Mouse (Mus musculus) forebrain, embryonic 12.5 days (tissue): ENCODE results near the gene Naalad2. TPM values are rescaled to one million over a fixed set of nuclear protein-coding genes. Genes with fewer than 3 reads are reported as not detected.
"Not testable (repeated sequence)": the region's sequence is repeated elsewhere in the genome, so short reads cannot be mapped to it uniquely, and the experiment has no call there.

Experiments used
- ATAC-seq: fragments of 200-750 bp; cut with Nextera tagmentation; 2 replicates; pipeline ENCODE4 v1.8.0; 2017; ENCODE audit warnings: moderate TSS enrichment; ENCODE audit not compliant: low FRiP score
- H3K27ac ChIP-seq: fragments of 300-500 bp; sonication (generic); 2 replicates; pipeline ENCODE4 v1.5.1; 2016; ENCODE audit warnings: mild to moderate bottlenecking
- H3K27me3 ChIP-seq: fragments of 300-500 bp; sonication (generic); 2 replicates; pipeline ENCODE4 v1.6.1; 2016; ENCODE audit warnings: mild to moderate bottlenecking
- H3K36me3 ChIP-seq: fragments of 300-500 bp; sonication (generic); replicated peaks from 2 replicates; pipeline ENCODE4 v1.6.1; 2016; ENCODE audit warnings: mild to moderate bottlenecking
- H3K4me1 ChIP-seq: fragments of 300-500 bp; sonication (generic); 2 replicates; pipeline ENCODE4 v1.6.1; 2016
- H3K4me2 ChIP-seq: fragments of 300-500 bp; sonication (generic); 2 replicates; pipeline ENCODE4 v1.6.1; 2016; ENCODE audit warnings: mild to moderate bottlenecking, moderate library complexity
- H3K4me3 ChIP-seq: fragments of 300-500 bp; sonication (generic); replicated peaks from 2 replicates; pipeline ENCODE4 v1.5.1; 2016; ENCODE audit warnings: mild to moderate bottlenecking
- H3K9ac ChIP-seq: fragments of 300-500 bp; sonication (generic); 2 replicates; pipeline ENCODE4 v1.6.1; 2016; ENCODE audit warnings: mild to moderate bottlenecking
- H3K9me3 ChIP-seq: fragments of 300-500 bp; sonication (generic); 2 replicates; pipeline ENCODE4 v1.6.1; 2016
- WGBS: fragments of 180-500 bp; shearing (Covaris S2); methylation state at CpG from one replicate; pipeline ENCODE4 v1.1.7; 2016; 5-methylcytosine and 5-hydroxymethylcytosine counted together
- polyA plus RNA-seq: library from polyadenylated mRNA; unstranded; fragments of >200 nt; fragmentation: Nextera tagmentation; extraction: Ambion mirVana; gene quantifications from 2 replicates; pipeline ENCODE4 v1.2.1, GENCODE M21; 2016

Gene Naalad2
- polyA plus RNA-seq, result 1.1 and 1.7 TPM in 2 replicates

GRCm38 (mm10) chr9:18402895-18403294 is at the start of gene Naalad2:
Gene Naalad2 (minus strand): TSS chr9:18402995.
- H3K36me3 ChIP-seq, H3K4me2 ChIP-seq, H3K27me3 ChIP-seq, ATAC-seq, H3K4me3 ChIP-seq, H3K27ac ChIP-seq, H3K4me1 ChIP-seq, H3K9me3 ChIP-seq, H3K9ac ChIP-seq: not testable (repeated sequence)
- WGBS, result 75% methylated on average over 2 of the region's 2 CpGs

- H3K27me3 ChIP-seq, result no peaks in the 10 kb centered on the region
- H3K9ac ChIP-seq, result no peak overlapping the region
- no peak overlapping the region for H3K4me2 ChIP-seq
- H3K9me3 ChIP-seq, result no peaks in the 10 kb centered on the region
- WGBS, result 79% methylated on average over 10 of the region's 10 CpGs
- no peak for ATAC-seq
- no peaks in the 10 kb centered on the region for H3K36me3 ChIP-seq
- H3K27ac ChIP-seq, result no peak overlapping the region
- H3K4me1 ChIP-seq, result no peaks in the 10 kb centered on the region
- no peak overlapping the region for H3K4me3 ChIP-seq
Measured at GRCm38 (mm10) chr9:18431687-18432086, 28.9 kb upstream of the Naalad2 start.

- Histone ChIP-seq H3K4me3 (no peak within 1 kb of the TSS), H3K27ac (no peak within 1 kb of the TSS), H3K36me3 (no peaks in the 10 kb centered on the region), H3K9ac (no peak within 1 kb of the TSS), H3K4me2 (no peak within 1 kb of the TSS), H3K27me3 (no peaks in the 10 kb centered on the region), H3K4me1 (no peaks in the 10 kb centered on the region), H3K9me3 (no peaks in the 10 kb centered on the region)
- ATAC-seq, result no peak
Measured at GRCm38 (mm10) chr9:18430354-18430753, 27.6 kb upstream of the Naalad2 start, which contains the start of gene Mbd3l2. Gene Mbd3l2 (plus strand): TSS chr9:18430654.

- not testable (repeated sequence) for H3K9me3 ChIP-seq, H3K9ac ChIP-seq, H3K4me1 ChIP-seq, H3K36me3 ChIP-seq, H3K4me3 ChIP-seq, H3K27ac ChIP-seq, H3K27me3 ChIP-seq, ATAC-seq, H3K4me2 ChIP-seq
- 90% methylated on average over 4 of the region's 4 CpGs for WGBS
Measured at GRCm38 (mm10) chr9:18412371-18412770, 9.6 kb upstream of the Naalad2 start.

GRCm38 (mm10) chr9:18404118-18404517 is 1.3 kb upstream of the Naalad2 start, which contains the start of gene Ubtfl1:
Gene Ubtfl1 (plus strand): TSS chr9:18404418.
- Histone ChIP-seq H3K9me3 (no peaks in the 10 kb centered on the region), H3K27me3 (no peaks in the 10 kb centered on the region), H3K4me2 (no peak within 1 kb of the TSS), H3K4me3 (no peak within 1 kb of the TSS), H3K4me1 (no peaks in the 10 kb centered on the region), H3K27ac (no peak within 1 kb of the TSS), H3K9ac (no peak within 1 kb of the TSS), H3K36me3 (no peaks in the 10 kb centered on the region)
- 67% methylated on average over 1 of the region's 1 CpGs for WGBS
- no peak for ATAC-seq

- Histone ChIP-seq H3K27ac (no peak overlapping the region), H3K4me3 (no peak overlapping the region), H3K9ac (no peak overlapping the region), H3K36me3 (no peaks in the 10 kb centered on the region), H3K4me1 (no peaks in the 10 kb centered on the region), H3K9me3 (no peaks in the 10 kb centered on the region), H3K27me3 (no peaks in the 10 kb centered on the region), H3K4me2 (no peak overlapping the region)
- 80% methylated on average over 1 of the region's 1 CpGs for WGBS
- no peak for ATAC-seq
Measured at GRCm38 (mm10) chr9:18399629-18400028, 3.2 kb downstream of the Naalad2 start.

GRCm38 (mm10) chr9:18385782-18386181 is 17.0 kb downstream of the Naalad2 start:
- ATAC-seq, result no peak
- H3K9me3 ChIP-seq, result no peaks in the 10 kb centered on the region
- H3K4me2 ChIP-seq, result no peak overlapping the region
- H3K4me3 ChIP-seq, result no peak overlapping the region
- H3K36me3 ChIP-seq, result no peaks in the 10 kb centered on the region
- no peaks in the 10 kb centered on the region for H3K4me1 ChIP-seq
- no peak overlapping the region for H3K27ac ChIP-seq
- H3K27me3 ChIP-seq, result no peaks in the 10 kb centered on the region
- WGBS, result 43% methylated on average over 6 of the region's 6 CpGs
- H3K9ac ChIP-seq, result no peak overlapping the region

- H3K9me3 ChIP-seq, H3K36me3 ChIP-seq, H3K27me3 ChIP-seq, H3K27ac ChIP-seq, ATAC-seq, H3K4me3 ChIP-seq, H3K4me1 ChIP-seq, H3K9ac ChIP-seq, H3K4me2 ChIP-seq: not testable (repeated sequence)
- 95% methylated on average over 1 of the region's 1 CpGs for WGBS
Measured at GRCm38 (mm10) chr9:18373026-18373425, 29.8 kb downstream of the Naalad2 start.

- 90% methylated on average over 3 of the region's 3 CpGs for WGBS
- no peak for ATAC-seq
- H3K4me3 ChIP-seq, result no peak overlapping the region
- H3K27me3 ChIP-seq, result no peaks in the 10 kb centered on the region
- H3K36me3 ChIP-seq, result peaks cover 10% of the 10 kb centered on the region
- no peaks in the 10 kb centered on the region for H3K4me1 ChIP-seq
- no peak overlapping the region for H3K9ac ChIP-seq
- no peak overlapping the region for H3K27ac ChIP-seq
- no peak overlapping the region for H3K4me2 ChIP-seq
- no peaks in the 10 kb centered on the region for H3K9me3 ChIP-seq
Measured at GRCm38 (mm10) chr9:18319990-18320389, 82.8 kb downstream of the Naalad2 start.

- no peak overlapping the region for H3K9ac ChIP-seq
- no peak for ATAC-seq
Measured at GRCm38 (mm10) chr9:18298301-18298700, 104.5 kb downstream of the Naalad2 start.

GRCm38 (mm10) chr9:18293026-18293781 is 109.6 kb downstream of the Naalad2 start:
- H3K4me2 ChIP-seq, result peak overlapping the region; percentile 75
- H3K9ac ChIP-seq, result peak overlapping the region; percentile 92
- H3K4me3 ChIP-seq, result peak overlapping the region; percentile 87
- peaks cover 9% of the 10 kb centered on the region; the same call in 1 of the 2 replicates for H3K36me3 ChIP-seq
- H3K4me1 ChIP-seq, result peaks cover 14% of the 10 kb centered on the region
- H3K27ac ChIP-seq, result no peak overlapping the region
- H3K9me3 ChIP-seq, result no peaks in the 10 kb centered on the region
- 54% methylated on average over 6 of the region's 6 CpGs for WGBS
- ATAC-seq, result no peak
- no peaks in the 10 kb centered on the region for H3K27me3 ChIP-seq

More at GRCm38 (mm10) chr9:18298301-18298700, 104.5 kb downstream of the Naalad2 start:
- Histone ChIP-seq H3K4me3 (no peak overlapping the region), H3K4me2 (no peak overlapping the region), H3K27me3 (no peaks in the 10 kb centered on the region), H3K36me3 (peaks cover 51% of the 10 kb centered on the region), H3K9me3 (no peaks in the 10 kb centered on the region), H3K4me1 (peaks cover 10% of the 10 kb centered on the region), H3K27ac (no peak overlapping the region)
- 90% methylated on average over 6 of the region's 6 CpGs for WGBS

GRCm38 (mm10) chr9:18292443-18292922 is 110.3 kb downstream of the Naalad2 start:
- Histone ChIP-seq H3K4me3 (peak overlapping the region; percentile 87), H3K4me2 (peak overlapping the region; percentile 75), H3K36me3 (0 out of 2 replicates have a peak, but pooled peaks cover 3% of the 10 kb centered on the region), H3K27me3 (no peaks in the 10 kb centered on the region), H3K27ac (peak overlapping the region; percentile 88), H3K9me3 (no peaks in the 10 kb centered on the region), H3K9ac (peak overlapping the region; percentile 92), H3K4me1 (peaks cover 14% of the 10 kb centered on the region)
- whole genome bisulfite sequencing, result under 1% methylated on average over 24 of the region's 24 CpGs
- no peak; the same call in none of the 2 replicates for ATAC-seq
